Mouse (Mus musculus) ES-Bruce4 (cell line): Measurements from ENCODE around the gene Ankdd1b.

ENCODE experiments used
- CTCF ChIP-seq: IDR thresholded peaks from one replicate; pipeline ENCODE4 v1.8.1; 2011; ENCODE audit warnings: low read depth, low read length
- EP300 ChIP-seq: IDR thresholded peaks from 2 replicates; pipeline ENCODE4 v1.6.1; 2011; ENCODE audit warnings: low read depth, low read length; ENCODE audit not compliant: insufficient read depth
- POLR2A ChIP-seq: IDR thresholded peaks from one replicate; pipeline ENCODE4 v1.8.1; 2011; ENCODE audit warnings: low read length; ENCODE audit not compliant: insufficient read depth

DNA sequence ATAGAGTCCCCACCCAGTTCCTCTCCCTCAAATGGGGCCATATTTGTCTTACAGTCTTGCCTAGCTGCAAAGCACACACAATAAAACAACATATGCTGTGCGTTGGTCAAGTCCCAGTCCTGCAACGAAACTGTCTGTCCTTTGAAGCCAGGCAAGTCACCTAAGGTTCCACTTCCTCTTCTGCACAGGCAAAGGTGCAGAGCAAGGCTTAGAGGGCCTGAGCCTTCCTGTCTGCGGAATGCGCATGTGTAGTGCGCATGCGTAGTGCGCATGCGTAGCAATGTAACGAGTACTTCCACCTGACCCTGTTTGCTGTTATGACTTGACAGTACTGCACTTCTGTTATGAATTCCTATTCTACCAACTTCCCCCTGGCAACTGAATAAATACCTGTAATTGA, 45.3 kb upstream of the Ankdd1b start:
- TF ChIP-seq POLR2A: no peak
- TF ChIP-seq CTCF: no peak
- no peak for TF ChIP-seq EP300
